Mouse (Mus musculus) embryonic fibroblast, embryonic 13.5 days (primary cell): ENCODE results near the gene Mzf1.

ENCODE experiments used
- CTCF ChIP-seq: IDR thresholded peaks from 2 replicates; pipeline ENCODE4 v1.5.1; 2011; ENCODE audit warnings: mild to moderate bottlenecking, control low read depth, low read length, moderate library complexity, borderline replicate concordance; ENCODE audit not compliant: insufficient read depth
- POLR2A ChIP-seq: IDR thresholded peaks from 2 replicates; pipeline ENCODE4 v1.6.1; 2011; ENCODE audit warnings: low read depth, mild to moderate bottlenecking, control low read depth, low read length, moderate library complexity

DNA sequence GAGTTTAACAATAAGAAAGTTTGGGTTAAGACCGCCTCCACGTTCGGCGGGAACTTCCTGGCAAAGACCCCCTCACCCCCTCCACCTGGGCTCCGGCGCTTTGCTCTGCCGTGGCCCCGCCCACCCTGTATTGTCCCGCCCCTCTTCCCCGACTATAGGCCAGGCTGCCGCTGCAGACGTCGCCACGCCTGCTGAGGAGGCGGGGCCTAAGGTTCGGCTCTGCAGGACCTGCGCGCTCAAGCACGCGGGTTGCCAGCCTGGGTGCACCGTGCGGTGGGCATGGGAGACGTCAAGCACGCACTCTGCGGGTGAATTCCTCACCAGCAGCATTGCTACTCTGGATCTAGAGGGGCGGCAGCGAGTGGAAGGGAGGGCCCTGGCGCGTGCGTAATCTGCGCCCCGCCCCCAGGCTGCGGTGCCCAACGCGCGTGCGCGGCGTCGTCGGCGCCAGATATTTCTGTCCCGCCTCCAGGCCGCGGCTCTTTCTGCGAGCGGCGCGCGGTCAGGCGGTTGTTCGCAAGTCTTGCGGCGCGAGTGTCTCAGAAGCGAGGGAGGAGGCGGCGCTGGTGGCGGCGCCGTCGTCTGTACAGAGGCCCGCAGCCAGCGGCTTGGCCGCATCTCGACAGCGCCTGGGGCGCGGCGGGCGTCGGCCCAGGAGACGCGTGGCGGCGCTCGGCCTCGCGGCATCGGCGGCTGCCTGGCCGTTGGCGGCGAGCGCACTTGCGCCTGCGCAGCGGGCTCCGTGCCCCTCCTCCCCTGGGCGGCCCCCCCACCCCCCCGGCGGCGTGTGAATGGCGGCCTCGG is 30.4 kb downstream of the Mzf1 start:
- TF ChIP-seq CTCF = no peak
- TF ChIP-seq POLR2A = peak; percentile 92
